1 mouse cellular context compared by ENCODE assay signal in the genomic region with DNA sequence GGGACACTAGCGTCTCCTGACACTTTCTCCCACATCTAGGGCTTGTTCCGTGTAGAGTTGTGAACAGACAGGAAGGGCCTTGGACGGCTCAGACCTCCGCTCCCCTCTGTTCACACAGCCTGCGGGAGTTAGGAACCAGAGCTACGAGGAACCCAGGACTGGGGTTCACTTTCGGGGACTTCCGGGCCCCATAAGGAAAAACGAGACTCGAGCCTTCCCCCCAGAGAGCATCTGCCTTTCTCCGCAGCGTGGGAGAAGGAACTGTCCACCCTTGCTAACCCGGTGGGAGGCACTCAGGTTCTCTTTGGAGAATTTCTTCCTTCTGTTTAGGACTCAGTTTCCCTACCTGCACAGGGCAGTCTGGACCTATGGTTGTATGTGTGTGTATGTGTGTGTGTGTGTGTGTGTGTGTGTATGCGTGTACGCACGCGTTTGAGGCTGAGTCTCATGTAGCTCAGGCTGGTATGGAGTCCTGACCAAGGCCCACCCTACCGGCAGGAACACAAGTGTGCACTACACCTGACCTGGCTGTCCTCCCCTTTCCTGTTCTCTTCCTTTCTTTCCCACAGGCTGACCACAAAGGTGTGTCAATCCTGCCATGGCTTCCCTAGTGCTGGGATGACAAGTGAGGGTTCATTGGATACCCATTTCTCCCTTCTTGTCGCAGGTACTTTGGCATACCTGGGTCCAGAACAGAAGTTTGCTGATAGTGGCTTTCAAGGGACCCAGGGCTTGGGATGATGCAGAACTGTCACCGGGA.
TF ChIP-seq lines count a peak whose summit lies in the region.

No protein-coding gene starts in this region.

TF ChIP-seq in CH12.LX, 34 proteins besides CTCF, POLR2A, EP300 and RAD21 (continued from another document):
- TF ChIP-seq CHD2 (IDR thresholded peaks at IDR 0.05; ENCODE audit: low read length): peak; percentile 62
- TF ChIP-seq CHD1 (IDR thresholded peaks at IDR 0.05; ENCODE audit: low read depth, low read length): no peak
- TF ChIP-seq JUN (IDR thresholded peaks at IDR 0.05; ENCODE audit: insufficient read depth, low read depth, low read length): no peak
- TF ChIP-seq IRF4 (IDR thresholded peaks at IDR 0.05; ENCODE audit: low read depth, low read length): no peak
- no peak for TF ChIP-seq ZC3H11A (IDR thresholded peaks at IDR 0.05; ENCODE audit: low read depth, low read length)
- TF ChIP-seq BHLHE40 (IDR thresholded peaks at IDR 0.05; ENCODE audit: low read depth, low read length): no peak
- TF ChIP-seq NELFE (IDR thresholded peaks at IDR 0.05; ENCODE audit: low read depth, low read length): no peak
- TF ChIP-seq KAT2A (IDR thresholded peaks at IDR 0.05; ENCODE audit: insufficient replicate concordance, low read length): no peak
